Mouse (Mus musculus): Measurements from ENCODE around the gene Anpep. TPM values are rescaled to one million over a fixed set of nuclear protein-coding genes. Genes with fewer than 3 reads are reported as not detected.

Anpep gene
- polyA plus RNA-seq, 1 experiment from 2014 or later = 26.6 TPM

GRCm38 (mm10) chr7:79856305-79856704 is 4.6 kb downstream of the Anpep start:
- no peaks in the 10 kb centered on the region for H3K36me3 ChIP-seq (ENCODE audit: control insufficient read depth, insufficient read depth)
- WGBS (ENCODE audit: insufficient replicate concordance) = 59% methylated on average over 4 of the region's 4 CpGs
- H3K9ac ChIP-seq (ENCODE audit: low read depth, low read length) = no peak overlapping the region
- H3K4me3 ChIP-seq (ENCODE audit: low read depth, low read length) = no peak overlapping the region
- H3K27me3 ChIP-seq (ENCODE audit: control insufficient read depth, insufficient read depth, low read depth, low read length) = no peaks in the 10 kb centered on the region
- H3K4me1 ChIP-seq (ENCODE audit: control insufficient read depth, low read depth, low read length) = no peaks in the 10 kb centered on the region
- no peaks in the 10 kb centered on the region for H3K9me3 ChIP-seq (replicated peaks; ENCODE audit: control insufficient read depth, low read length)
- H3K27ac ChIP-seq (ENCODE audit: low read length) = no peak overlapping the region
- ATAC-seq (ENCODE audit: low read depth) = no peak
- no peak overlapping the region for H3K4me2 ChIP-seq (ENCODE audit: low read depth, low read length)

DNA sequence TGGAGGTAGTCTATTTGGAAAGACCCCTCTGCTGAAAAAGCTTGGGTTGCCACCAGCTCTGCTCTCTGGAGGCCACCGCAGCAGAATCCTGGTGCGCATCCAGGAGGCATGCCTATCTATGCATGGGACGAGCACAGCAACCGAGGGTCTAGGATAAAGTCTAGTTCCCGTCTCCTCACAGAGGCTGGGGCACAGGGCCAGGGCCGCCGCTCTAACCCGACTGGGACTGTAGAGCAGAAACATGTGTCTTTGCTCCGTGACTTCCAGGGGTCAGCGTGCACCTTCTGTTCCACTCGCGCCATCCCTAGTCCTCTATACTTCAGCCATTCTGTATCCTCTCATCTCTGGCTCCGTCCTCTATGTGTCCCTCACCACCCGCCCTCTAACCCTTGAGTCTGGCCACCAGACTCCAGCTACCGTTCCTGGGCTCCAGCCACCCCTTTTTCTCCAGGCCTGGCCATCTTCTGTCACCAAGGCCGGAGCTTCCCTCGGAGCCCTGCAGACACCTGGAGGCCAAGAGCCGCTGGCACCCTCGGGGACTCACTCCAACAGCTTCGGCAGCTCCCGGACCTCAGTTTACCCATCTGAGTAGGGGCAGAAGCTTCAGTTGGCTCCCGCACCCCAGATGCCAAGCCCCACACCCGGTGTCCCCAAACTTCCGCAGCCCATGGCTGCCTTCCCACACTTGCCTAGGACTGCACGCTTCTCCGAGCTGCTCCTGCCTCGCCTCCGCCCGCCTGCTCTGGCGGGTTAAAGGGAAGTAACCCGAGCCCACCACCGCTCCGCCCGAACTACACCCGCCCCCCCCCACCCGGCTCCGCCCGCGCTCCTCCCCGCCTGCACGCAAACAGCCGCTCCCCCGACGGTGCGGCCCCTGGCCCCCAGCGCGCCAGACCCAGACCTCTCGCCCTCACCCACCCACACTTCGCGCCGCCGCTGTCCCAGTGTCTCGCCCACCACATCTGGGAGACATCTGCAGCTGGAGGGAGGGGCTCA is 13.1 kb downstream of the Anpep start:
- Histone ChIP-seq H3K4me2 (ENCODE audit: low read depth, low read length) (peak overlapping the region; percentile 59), H3K27ac (ENCODE audit: low read length) (no peak overlapping the region), H3K27me3 (ENCODE audit: control insufficient read depth, insufficient read depth, low read depth, low read length) (peaks cover 7% of the 10 kb centered on the region; the same call in 1 of the 2 replicates), H3K9me3 (replicated peaks; ENCODE audit: control insufficient read depth, low read length) (no peaks in the 10 kb centered on the region), H3K9ac (ENCODE audit: low read depth, low read length) (peak overlapping the region; percentile 31), H3K4me1 (ENCODE audit: control insufficient read depth, low read depth, low read length) (peaks cover 3% of the 10 kb centered on the region), H3K36me3 (ENCODE audit: control insufficient read depth, insufficient read depth) (no peaks in the 10 kb centered on the region), H3K4me3 (ENCODE audit: low read depth, low read length) (peak overlapping the region; percentile 46)
- ATAC-seq (ENCODE audit: low read depth) = 0 out of 2 replicates have a peak, but pooled peaks have one; percentile 33
- WGBS (ENCODE audit: insufficient replicate concordance) = 9% methylated on average over 50 of the region's 53 CpGs

DNA sequence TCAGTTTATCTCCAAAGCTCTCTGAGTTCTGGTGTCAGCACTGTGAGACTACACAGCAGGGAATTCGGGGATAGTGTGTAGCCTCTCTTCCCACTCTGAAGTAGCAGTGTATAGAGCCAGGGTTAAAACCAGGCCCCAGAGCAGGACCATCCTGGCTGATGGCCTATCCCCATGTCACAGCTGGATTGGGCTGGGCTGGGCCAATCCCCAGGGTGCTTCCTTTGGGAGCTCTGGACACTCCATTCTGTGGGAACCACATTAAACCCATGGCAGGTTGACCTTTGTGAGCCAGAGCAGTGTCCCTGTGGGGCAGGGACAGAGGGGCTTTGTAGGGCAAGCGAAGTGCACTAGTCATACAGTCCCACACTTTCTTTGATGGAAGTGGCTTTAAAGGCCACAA is 14.5 kb downstream of the Anpep start:
- WGBS (ENCODE audit: insufficient replicate concordance) = 65% methylated on average over 2 of the region's 2 CpGs
- H3K4me2 ChIP-seq (ENCODE audit: low read depth, low read length) = no peak overlapping the region

DNA sequence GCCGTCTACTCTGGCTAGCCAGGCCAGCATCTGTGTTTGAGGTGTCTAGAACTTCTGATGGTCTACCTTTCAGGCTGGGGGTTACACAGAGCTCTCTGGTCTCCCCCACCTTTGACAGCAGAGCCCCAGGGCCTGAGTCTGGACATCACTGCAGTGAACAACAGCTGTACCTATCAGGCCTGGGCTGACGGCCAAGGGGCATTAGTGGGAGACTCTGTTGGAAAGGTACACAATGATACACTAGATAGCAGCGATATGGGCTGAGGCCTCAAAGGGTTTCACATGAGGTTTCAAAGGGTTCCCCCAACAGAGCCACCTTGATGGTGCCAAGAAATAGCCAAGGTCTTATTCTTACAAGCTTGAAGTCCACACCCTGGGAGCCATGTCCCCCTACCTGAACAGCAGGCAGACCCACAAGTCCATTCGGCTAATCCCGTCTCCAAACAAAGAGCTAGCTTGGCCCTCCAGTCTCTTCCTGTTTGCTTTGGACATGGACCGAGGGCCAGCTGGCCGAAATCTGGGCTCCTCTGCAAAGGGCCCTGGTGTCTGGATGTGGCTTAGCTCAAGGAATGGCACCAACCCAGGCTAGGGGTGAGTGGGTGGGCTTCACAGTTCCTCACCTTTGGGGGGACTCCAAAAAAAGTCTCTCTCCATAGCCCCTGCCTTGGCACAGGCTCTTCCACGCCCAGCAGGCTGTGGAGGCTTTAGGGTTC is 16.6 kb downstream of the Anpep start:
- Histone ChIP-seq H3K36me3 (ENCODE audit: control insufficient read depth, insufficient read depth) (no peaks in the 10 kb centered on the region), H3K27ac (ENCODE audit: low read length) (peak overlapping the region; percentile 22), H3K4me3 (ENCODE audit: low read depth, low read length) (no peak overlapping the region), H3K9me3 (replicated peaks; ENCODE audit: control insufficient read depth, low read length) (no peaks in the 10 kb centered on the region), H3K9ac (ENCODE audit: low read depth, low read length) (no peak overlapping the region), H3K27me3 (ENCODE audit: control insufficient read depth, insufficient read depth, low read depth, low read length) (peaks cover 7% of the 10 kb centered on the region; the same call in 1 of the 2 replicates), H3K4me2 (ENCODE audit: low read depth, low read length) (no peak overlapping the region), H3K4me1 (ENCODE audit: control insufficient read depth, low read depth, low read length) (peaks cover 3% of the 10 kb centered on the region)
- peak; percentile 58 for ATAC-seq (ENCODE audit: low read depth)
- WGBS (ENCODE audit: insufficient replicate concordance) = 54% methylated on average over 8 of the region's 8 CpGs

More for the DNA sequence above, 14.5 kb downstream of the Anpep start:
- no peak for ATAC-seq (ENCODE audit: low read depth)
- no peak overlapping the region for H3K9ac ChIP-seq (ENCODE audit: low read depth, low read length)
- peaks cover 3% of the 10 kb centered on the region for H3K4me1 ChIP-seq (ENCODE audit: control insufficient read depth, low read depth, low read length)
- H3K27ac ChIP-seq (ENCODE audit: low read length) = no peak overlapping the region
- peaks cover 7% of the 10 kb centered on the region; the same call in 1 of the 2 replicates for H3K27me3 ChIP-seq (ENCODE audit: control insufficient read depth, insufficient read depth, low read depth, low read length)
- no peaks in the 10 kb centered on the region for H3K36me3 ChIP-seq (ENCODE audit: control insufficient read depth, insufficient read depth)
- no peak overlapping the region for H3K4me3 ChIP-seq (ENCODE audit: low read depth, low read length)
- H3K9me3 ChIP-seq (replicated peaks; ENCODE audit: control insufficient read depth, low read length) = no peaks in the 10 kb centered on the region

DNA sequence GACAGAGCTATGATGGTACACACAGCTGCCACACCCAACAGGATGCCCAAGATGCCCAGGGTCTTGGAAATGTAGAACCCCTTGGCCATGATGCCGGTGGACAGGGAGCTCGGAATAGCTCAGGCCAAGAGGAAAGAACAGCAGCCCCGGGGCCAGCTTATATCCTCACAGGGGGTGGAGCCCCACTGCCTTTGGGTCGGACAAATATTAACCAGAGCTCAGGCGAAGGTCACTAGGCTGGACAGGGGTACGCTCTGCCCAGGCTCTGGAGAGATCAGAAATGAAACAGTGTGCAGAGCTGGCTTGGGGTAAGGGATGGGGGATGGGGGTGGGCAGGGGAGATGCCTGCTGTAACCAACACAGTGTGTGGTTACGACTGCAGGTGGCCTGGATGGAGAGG is 18.7 kb downstream of the Anpep start:
- ATAC-seq (ENCODE audit: low read depth) = peak; percentile 87
- Histone ChIP-seq H3K4me3 (ENCODE audit: low read depth, low read length) (peak overlapping the region; percentile 43), H3K27ac (ENCODE audit: low read length) (peak overlapping the region; percentile 57; the same call in 1 of the 2 replicates), H3K9me3 (replicated peaks; ENCODE audit: control insufficient read depth, low read length) (no peaks in the 10 kb centered on the region), H3K36me3 (ENCODE audit: control insufficient read depth, insufficient read depth) (no peaks in the 10 kb centered on the region), H3K4me2 (ENCODE audit: low read depth, low read length) (peak overlapping the region; percentile 41), H3K4me1 (ENCODE audit: control insufficient read depth, low read depth, low read length) (peaks cover 3% of the 10 kb centered on the region), H3K27me3 (ENCODE audit: control insufficient read depth, insufficient read depth, low read depth, low read length) (no peaks in the 10 kb centered on the region; the same call in 1 of the 2 replicates), H3K9ac (ENCODE audit: low read depth, low read length) (no peak overlapping the region; the same call in 1 of the 2 replicates)
- 52% methylated on average over 7 of the region's 7 CpGs for WGBS (ENCODE audit: insufficient replicate concordance)

DNA sequence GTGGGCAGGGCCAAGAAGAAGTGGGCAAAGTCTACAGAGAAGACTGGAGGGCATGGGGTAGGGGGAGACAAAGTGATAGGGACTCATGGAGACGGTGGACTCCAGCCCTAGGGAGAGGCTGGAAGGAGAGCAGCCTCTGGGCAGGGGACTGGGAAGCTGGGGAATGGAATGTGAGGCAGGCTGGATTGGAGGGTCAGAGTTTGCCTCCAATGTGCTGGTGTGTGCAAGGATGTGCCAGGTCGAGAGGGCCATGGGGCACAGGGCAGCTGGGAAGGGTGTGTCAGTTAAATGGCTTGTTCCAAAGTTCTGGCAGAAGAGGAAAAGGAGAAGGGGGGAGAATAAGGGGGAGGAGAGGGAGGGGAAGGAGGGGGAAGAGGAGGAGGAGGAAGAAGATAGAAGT is 23.6 kb downstream of the Anpep start:
- Histone ChIP-seq H3K9ac (ENCODE audit: low read depth, low read length) (no peak overlapping the region), H3K4me1 (ENCODE audit: control insufficient read depth, low read depth, low read length) (no peaks in the 10 kb centered on the region), H3K4me2 (ENCODE audit: low read depth, low read length) (no peak overlapping the region), H3K27ac (ENCODE audit: low read length) (no peak overlapping the region), H3K27me3 (ENCODE audit: control insufficient read depth, insufficient read depth, low read depth, low read length) (no peaks in the 10 kb centered on the region), H3K4me3 (ENCODE audit: low read depth, low read length) (no peak overlapping the region), H3K9me3 (replicated peaks; ENCODE audit: control insufficient read depth, low read length) (no peaks in the 10 kb centered on the region), H3K36me3 (ENCODE audit: control insufficient read depth, insufficient read depth) (no peaks in the 10 kb centered on the region)
- no peak for ATAC-seq (ENCODE audit: low read depth)
- 38% methylated on average over 2 of the region's 2 CpGs for WGBS (ENCODE audit: insufficient replicate concordance)

GRCm38 (mm10) chr7:79835196-79835595 is 25.7 kb downstream of the Anpep start:
- Histone ChIP-seq H3K4me3 (ENCODE audit: low read depth, low read length) (no peak overlapping the region), H3K4me2 (ENCODE audit: low read depth, low read length) (no peak overlapping the region), H3K9ac (ENCODE audit: low read depth, low read length) (no peak overlapping the region), H3K4me1 (ENCODE audit: control insufficient read depth, low read depth, low read length) (no peaks in the 10 kb centered on the region), H3K36me3 (ENCODE audit: control insufficient read depth, insufficient read depth) (no peaks in the 10 kb centered on the region), H3K27me3 (ENCODE audit: control insufficient read depth, insufficient read depth, low read depth, low read length) (no peaks in the 10 kb centered on the region), H3K27ac (ENCODE audit: low read length) (no peak overlapping the region), H3K9me3 (replicated peaks; ENCODE audit: control insufficient read depth, low read length) (no peaks in the 10 kb centered on the region)
- ATAC-seq (ENCODE audit: low read depth) = no peak
- 75% methylated on average over 6 of the region's 6 CpGs for WGBS (ENCODE audit: insufficient replicate concordance)

DNA sequence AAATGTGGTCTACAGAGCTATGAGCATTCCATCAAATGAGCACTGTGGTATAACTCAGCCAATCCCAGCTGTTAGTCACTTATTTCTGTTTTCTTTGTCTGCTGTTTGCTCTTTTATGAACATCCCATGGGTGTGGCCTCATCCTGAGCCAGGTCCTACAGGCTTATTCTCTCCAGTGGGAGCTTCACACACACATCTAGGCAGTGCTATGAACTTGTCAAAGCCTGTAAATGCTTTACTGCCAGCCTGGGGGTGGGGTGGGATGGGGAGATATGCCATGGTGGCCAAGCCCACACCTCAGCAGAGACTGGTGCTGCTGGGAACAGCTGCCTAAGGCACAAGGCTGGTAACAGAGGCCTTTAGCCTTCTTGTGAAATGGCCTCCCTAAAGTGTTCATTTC is 27.9 kb downstream of the Anpep start:
- H3K27me3 ChIP-seq (ENCODE audit: control insufficient read depth, insufficient read depth, low read depth, low read length) = no peaks in the 10 kb centered on the region
- H3K27ac ChIP-seq (ENCODE audit: low read length) = no peak overlapping the region
- H3K9ac ChIP-seq (ENCODE audit: low read depth, low read length) = no peak overlapping the region
- no peak for ATAC-seq (ENCODE audit: low read depth)
- H3K36me3 ChIP-seq (ENCODE audit: control insufficient read depth, insufficient read depth) = no peaks in the 10 kb centered on the region
- no peaks in the 10 kb centered on the region for H3K4me1 ChIP-seq (ENCODE audit: control insufficient read depth, low read depth, low read length)
- no peaks in the 10 kb centered on the region for H3K9me3 ChIP-seq (replicated peaks; ENCODE audit: control insufficient read depth, low read length)
- no peak overlapping the region for H3K4me2 ChIP-seq (ENCODE audit: low read depth, low read length)
- no peak overlapping the region for H3K4me3 ChIP-seq (ENCODE audit: low read depth, low read length)

DNA sequence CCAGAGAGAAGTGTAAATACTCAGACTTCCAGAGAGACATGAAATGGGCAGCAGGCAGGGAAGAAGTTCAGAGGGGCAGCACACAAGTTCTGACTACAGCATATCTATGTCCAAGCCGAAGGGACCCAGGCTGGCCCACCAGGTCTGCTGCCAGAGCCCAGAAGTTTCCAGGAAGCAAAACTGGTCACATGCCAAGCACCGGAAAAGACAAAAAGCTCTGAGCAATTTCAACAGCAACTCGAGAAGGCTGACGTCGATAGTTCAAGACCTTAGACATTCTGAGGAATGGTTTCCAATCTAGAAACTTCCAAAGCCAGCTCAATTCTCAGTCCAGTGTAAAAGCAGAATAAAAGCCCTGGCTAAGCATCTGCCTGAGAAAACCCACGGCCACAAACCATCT is 29.3 kb downstream of the Anpep start:
- H3K27ac ChIP-seq (ENCODE audit: low read length) = no peak overlapping the region
- no peak for ATAC-seq (ENCODE audit: low read depth)

More for the DNA sequence above, 29.3 kb downstream of the Anpep start:
- H3K9ac ChIP-seq (ENCODE audit: low read depth, low read length) = no peak overlapping the region
- no peak overlapping the region for H3K4me3 ChIP-seq (ENCODE audit: low read depth, low read length)
- WGBS (ENCODE audit: insufficient replicate concordance) = 61% methylated on average over 6 of the region's 6 CpGs
- no peaks in the 10 kb centered on the region for H3K9me3 ChIP-seq (replicated peaks; ENCODE audit: control insufficient read depth, low read length)
- no peaks in the 10 kb centered on the region for H3K4me1 ChIP-seq (ENCODE audit: control insufficient read depth, low read depth, low read length)
- H3K36me3 ChIP-seq (ENCODE audit: control insufficient read depth, insufficient read depth) = no peaks in the 10 kb centered on the region
- no peaks in the 10 kb centered on the region for H3K27me3 ChIP-seq (ENCODE audit: control insufficient read depth, insufficient read depth, low read depth, low read length)
- H3K4me2 ChIP-seq (ENCODE audit: low read depth, low read length) = no peak overlapping the region

Measured in liver, embryonic 16.5 days (tissue).